Comparison of ENCODE assay signal across 9 mouse cellular contexts in genomic region chr5:35320650-35321049, GRCm38 (mm10). TPM values are rescaled to one million over a fixed set of nuclear protein-coding genes. Genes with fewer than 3 reads are reported as not detected.
A peak's percentile ranks its signal among the peaks of the same experiment; 100 is the strongest.
DNase-seq lines count a peak whose midpoint lies in the region; ATAC-seq and TF ChIP-seq lines count a peak whose summit lies in the region.
"Had no signal": no experiment of that assay in that cellular context is flagged by ENCODE, and none has a peak within 500 bp of the region (broad histone marks: within the 10 kb centered on the region; RNA-seq: fewer than 3 reads in every experiment).

No protein-coding gene starts in this region.

- no peaks in the 10 kb centered on the region for H3K9me3 ChIP-seq in liver, postnatal 0 days (ENCODE audit: low read length)

- H3K9ac ChIP-seq in liver, postnatal 0 days (replicated peaks) = no peak overlapping the region
- H3K9ac ChIP-seq: liver, embryonic 14.5 days had no signal

- TF ChIP-seq POLR2A in thymus, adult 2 months (IDR thresholded peaks at IDR 0.05; ENCODE audit: control insufficient read depth, extremely low read depth, insufficient read depth, low read length, poor library complexity) = no peak

- H3K4me3 ChIP-seq in thymus, adult 2 months (ENCODE audit: control insufficient read depth, insufficient read depth, low read length) = no peak overlapping the region
- no peak overlapping the region for H3K4me3 ChIP-seq in liver, postnatal 0 days (ENCODE audit: low read depth, low read length)

- no peaks in the 10 kb centered on the region for H3K36me3 ChIP-seq in thymus, adult 2 months (ENCODE audit: control insufficient read depth, insufficient read depth, low read length)
- no peaks in the 10 kb centered on the region for H3K36me3 ChIP-seq in liver, postnatal 0 days (replicated peaks; ENCODE audit: insufficient read depth, low read length)

- no peak for ATAC-seq in liver, postnatal 0 days

- no peak for TF ChIP-seq CTCF in thymus, adult 2 months (IDR thresholded peaks at IDR 0.05; ENCODE audit: borderline replicate concordance, control insufficient read depth, extremely low read depth, insufficient read depth, low read length, poor library complexity)
- no peak for TF ChIP-seq CTCF in liver, postnatal 0 days (IDR thresholded peaks at IDR 0.05; ENCODE audit: low read depth)

- no peak overlapping the region for H3K4me2 ChIP-seq in liver, postnatal 0 days (ENCODE audit: low read depth, low read length)

- H3K27me3 ChIP-seq in thymus, adult 2 months (ENCODE audit: control insufficient read depth, insufficient read depth, low read length) = no peaks in the 10 kb centered on the region
- H3K27me3 ChIP-seq in liver, postnatal 0 days (ENCODE audit: insufficient read depth, low read length) = no peaks in the 10 kb centered on the region

- no peak for TF ChIP-seq EP300 in liver, postnatal 0 days (IDR thresholded peaks at IDR 0.05; ENCODE audit: low read depth)

- H3K27ac ChIP-seq in thymus, adult 2 months (ENCODE audit: control insufficient read depth, insufficient read depth, low read length) = no peak overlapping the region
- H3K27ac ChIP-seq in liver, postnatal 0 days (ENCODE audit: low read depth) = no peak overlapping the region
- H3K27ac ChIP-seq: liver, embryonic 14.5 days had no signal

- 73% methylated on average over 2 of the region's 2 CpGs for WGBS in thymus, adult 2 months
- WGBS in liver, postnatal 0 days (ENCODE audit: insufficient replicate concordance) = 61% methylated on average over 2 of the region's 2 CpGs

- DNase-seq in adrenal gland, adult (ENCODE audit: inconsistent age in 2 of 2, low spot score in 1 of 2) = peak; percentile 74 to 86
- DNase-seq in adrenal gland, postnatal 4 days (ENCODE audit: low spot score in 2 of 2) = no peak
- DNase-seq in adipocyte (ENCODE audit: low spot score) = peak; percentile 79
- DNase-seq in fibroblast of lung, adult 2 months (ENCODE audit: low read depth) = peak; percentile 12
- DNase-seq in kidney, postnatal 25 days = peak; percentile 90
- peak; percentile 78 for DNase-seq in ovary, postnatal 36 days (ENCODE audit: low spot score)
- no peak for DNase-seq in thymus, adult 2 months
- DNase-seq in liver, postnatal 0 days = no peak

- no peaks in the 10 kb centered on the region for H3K4me1 ChIP-seq in thymus, adult 2 months (replicated peaks; ENCODE audit: control insufficient read depth, insufficient read depth, low read length)
- no peaks in the 10 kb centered on the region for H3K4me1 ChIP-seq in liver, postnatal 0 days (ENCODE audit: insufficient read depth)

RNA-seq across cellular contexts. Expression of gene Adra2c, which starts 42.5 kb away (rescaled TPM):
- 1 to 10 TPM; 1.5 to 1.6 TPM for total RNA-seq in adrenal gland, postnatal 4 days (2021)
- polyA plus RNA-seq in thymus, adult 2 months (2012; rRNA removed) = 0.11 and 0.12 TPM in 2 replicates
- not detected in 2 replicates for polyA plus RNA-seq in liver, postnatal 0 days (2015; fragmentation: Nextera tagmentation; extraction: Ambion mirVana)
- polyA plus RNA-seq: liver, embryonic 14.5 days had no signal

Comparison
In these comparisons a context has a peak if more than half of its experiments do, and no peak if none do; other contexts are left out.
1. DNase-seq: peak in adrenal gland, adult (2 of 2), adipocyte (single experiment), fibroblast of lung, adult 2 months (single experiment), kidney, postnatal 25 days (2 of 2) and ovary, postnatal 36 days (single experiment); none in adrenal gland, postnatal 4 days (0 of 2), thymus, adult 2 months (single experiment) and liver, postnatal 0 days (single experiment).